Mouse (Mus musculus) c-Kit-positive CD71-positive TER-119-negative erythroid progenitor cells, embryonic 14.5 days (primary cell): ENCODE data around the gene Sytl5.

Experiments
- DNase-seq: peaks from one replicate; pipeline ENCODE4 v3.0.0-alpha.2; 2013; ENCODE audit warnings: low read depth

Sytl5 gene

GRCm38 (mm10) chrX:9885322-9885721 lies at the start of gene Sytl5:
Gene Sytl5, plus strand, starts transcription at chrX:9885622.
- DNase-seq = no peak

- DNase-seq = no peak
Observed at GRCm38 (mm10) chrX:9846628-9847027, 38.8 kb upstream of the Sytl5 start, which contains the start of gene Hypm. Gene Hypm, plus strand, starts transcription at chrX:9846928.

- DNase-seq = no peak
Observed at GRCm38 (mm10) chrX:9849403-9849802, 36.0 kb upstream of the Sytl5 start, which contains the start of gene H2al3. Gene H2al3, plus strand, starts transcription at chrX:9849703.

- DNase-seq = no peak
Observed at GRCm38 (mm10) chrX:9861859-9862258, 23.6 kb upstream of the Sytl5 start.

- no peak for DNase-seq
Observed at GRCm38 (mm10) chrX:9875519-9875918, 9.9 kb upstream of the Sytl5 start.

- DNase-seq = no peak
Observed at GRCm38 (mm10) chrX:9909572-9909971, 24.1 kb downstream of the Sytl5 start.

GRCm38 (mm10) chrX:9933839-9934238 lies 48.4 kb downstream of the Sytl5 start:
- no peak for DNase-seq

GRCm38 (mm10) chrX:9984094-9984669 lies 98.8 kb downstream of the Sytl5 start:
- DNase-seq = no peak

- DNase-seq = no peak
Observed at GRCm38 (mm10) chrX:10000718-10001117, 115.3 kb downstream of the Sytl5 start.

- DNase-seq = no peak
Observed at GRCm38 (mm10) chrX:10005946-10006345, 120.5 kb downstream of the Sytl5 start.

GRCm38 (mm10) chrX:10007675-10008270 lies 122.4 kb downstream of the Sytl5 start:
- no peak for DNase-seq

GRCm38 (mm10) chrX:10010202-10010601 lies 124.8 kb downstream of the Sytl5 start:
- DNase-seq = no peak

- no peak for DNase-seq
Observed at GRCm38 (mm10) chrX:10034666-10035065, 149.2 kb downstream of the Sytl5 start.
